Mouse (Mus musculus) lung, postnatal 10 days (tissue): ENCODE measurements around the gene Rapgef5.
A peak's percentile ranks its signal among the peaks of the same experiment; 100 is the strongest.

Experiments
- DNase-seq: peaks from one replicate; pipeline ENCODE4 v3.0.0; 2021

Gene Rapgef5

DNA sequence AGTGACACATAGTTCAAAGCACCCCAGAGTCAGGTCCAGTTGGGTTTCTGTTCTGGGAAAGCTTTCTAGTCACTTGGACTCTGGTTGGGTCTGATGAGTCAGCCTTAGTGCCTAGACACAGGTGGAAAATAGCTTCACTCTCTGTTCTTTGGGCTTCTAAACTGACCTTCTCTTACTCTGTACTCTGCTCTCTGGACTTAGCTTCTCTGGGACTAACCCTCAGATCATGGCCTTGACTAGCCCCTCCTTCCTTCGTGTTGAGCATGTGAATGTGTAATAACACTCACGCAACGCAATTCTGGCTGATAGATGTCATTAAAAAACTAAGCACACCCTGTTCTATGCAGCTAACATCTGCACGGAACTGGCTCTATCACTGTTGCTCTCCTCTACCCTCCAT lies 160.0 kb downstream of the Rapgef5 start:
- DNase-seq: no peak

GRCm38 (mm10) chr12:117678916-117679315 lies 162.6 kb downstream of the Rapgef5 start:
- DNase-seq: no peak

DNA sequence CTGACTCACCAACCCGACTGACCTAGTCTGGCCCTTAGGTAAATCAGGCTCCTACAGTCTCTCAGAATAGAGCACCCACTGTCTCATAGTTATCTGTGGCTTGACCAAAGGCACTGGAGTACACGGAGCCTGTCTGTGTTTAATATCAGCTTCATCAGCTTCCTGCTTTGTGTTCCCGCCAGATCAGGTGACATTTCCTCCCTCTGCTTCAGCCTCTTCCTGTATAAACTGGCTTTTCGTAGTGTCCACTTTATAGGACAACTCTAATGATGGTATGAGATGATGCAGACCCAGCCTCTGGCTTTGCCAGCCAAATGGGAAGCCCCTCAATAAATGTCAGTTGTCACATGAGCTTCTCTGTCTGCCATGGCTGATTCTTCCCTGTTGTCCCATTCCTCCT lies 163.5 kb downstream of the Rapgef5 start:
- peak; percentile 11 for DNase-seq

DNA sequence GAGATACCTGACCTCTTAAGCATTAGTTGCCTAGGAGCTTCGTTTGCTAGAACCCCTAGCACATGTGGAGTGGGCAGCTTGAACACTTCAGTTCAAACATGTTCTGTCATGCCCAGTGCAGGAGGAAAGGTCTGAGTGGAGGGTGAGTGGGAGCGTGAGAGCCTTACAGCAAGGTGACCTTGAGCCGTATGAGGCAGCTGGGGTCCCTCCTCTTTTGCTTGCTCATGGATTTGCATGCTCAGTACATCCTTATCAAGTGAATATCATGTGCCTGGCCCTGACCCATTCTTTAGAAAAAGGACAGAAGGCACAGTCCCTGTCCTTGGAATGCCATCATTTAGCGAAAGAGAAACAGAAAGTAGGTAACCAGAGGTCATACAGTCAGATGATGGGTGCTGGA lies 165.0 kb downstream of the Rapgef5 start:
- DNase-seq: peak; percentile 7

DNA sequence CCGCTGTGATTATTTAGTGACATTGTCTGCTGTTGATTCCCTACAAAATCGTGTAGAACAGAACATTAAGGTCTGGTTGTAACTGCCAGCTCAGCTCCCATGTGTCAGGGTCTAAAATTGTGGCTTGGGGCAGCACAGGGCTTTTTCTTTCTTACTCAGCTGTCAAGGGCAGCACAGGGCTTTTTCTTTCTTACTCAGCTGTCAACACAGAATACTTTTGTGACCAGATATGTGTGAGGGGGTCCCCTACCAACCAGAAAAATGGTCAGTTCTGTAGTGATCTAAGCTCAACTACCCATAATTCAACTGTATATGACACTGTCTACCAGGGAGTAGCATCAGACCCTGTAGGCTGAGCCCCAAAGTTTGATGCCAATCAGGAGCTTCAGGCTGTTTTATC lies 167.1 kb downstream of the Rapgef5 start:
- DNase-seq: no peak

- no peak for DNase-seq
These were observed 167.7 kb downstream of the Rapgef5 start for GRCm38 (mm10) chr12:117683984-117684383.

- DNase-seq: no peak
These were observed 168.5 kb downstream of the Rapgef5 start for GRCm38 (mm10) chr12:117684788-117685187.

DNA sequence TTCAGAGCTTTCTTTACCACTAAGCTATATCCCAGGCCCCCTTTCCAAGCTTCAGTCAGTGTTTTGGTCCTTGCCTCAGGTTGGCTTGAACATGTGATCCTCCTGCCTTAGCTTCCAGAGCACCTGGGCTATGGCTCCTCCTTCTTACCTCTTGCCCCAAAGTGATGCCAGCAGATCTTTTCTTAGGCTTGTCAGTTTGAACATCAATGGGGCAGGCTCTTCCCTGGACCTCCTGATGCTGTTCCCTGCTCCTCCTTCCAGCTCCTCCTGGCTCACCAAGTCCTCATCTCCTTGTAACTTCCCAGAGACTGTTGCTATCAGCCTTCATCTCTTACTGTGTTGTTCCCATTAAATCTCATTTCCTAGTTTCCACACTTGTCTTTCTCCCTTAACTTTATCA lies 169.1 kb downstream of the Rapgef5 start:
- no peak for DNase-seq

DNA sequence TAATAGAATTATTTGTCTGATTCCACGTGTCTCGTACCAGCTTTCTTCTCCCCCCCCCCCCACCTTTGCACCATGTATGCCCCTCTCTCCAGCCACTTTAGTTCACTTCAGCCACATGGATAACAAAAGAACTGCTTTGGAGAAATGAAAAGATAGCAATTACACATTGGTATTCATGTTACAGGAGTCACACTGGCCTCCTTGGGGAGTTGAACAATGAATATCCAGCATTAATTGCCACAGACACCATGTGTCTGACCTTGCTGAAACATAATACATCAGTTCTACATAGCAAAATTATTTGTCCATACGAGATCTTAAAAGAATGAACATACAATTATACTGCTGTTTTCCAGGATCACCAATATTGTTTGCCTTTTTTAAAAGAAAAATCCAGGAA lies 170.5 kb downstream of the Rapgef5 start:
- no peak for DNase-seq

GRCm38 (mm10) chr12:117688655-117689548 lies 172.6 kb downstream of the Rapgef5 start:
- DNase-seq: peak; percentile 57

DNA sequence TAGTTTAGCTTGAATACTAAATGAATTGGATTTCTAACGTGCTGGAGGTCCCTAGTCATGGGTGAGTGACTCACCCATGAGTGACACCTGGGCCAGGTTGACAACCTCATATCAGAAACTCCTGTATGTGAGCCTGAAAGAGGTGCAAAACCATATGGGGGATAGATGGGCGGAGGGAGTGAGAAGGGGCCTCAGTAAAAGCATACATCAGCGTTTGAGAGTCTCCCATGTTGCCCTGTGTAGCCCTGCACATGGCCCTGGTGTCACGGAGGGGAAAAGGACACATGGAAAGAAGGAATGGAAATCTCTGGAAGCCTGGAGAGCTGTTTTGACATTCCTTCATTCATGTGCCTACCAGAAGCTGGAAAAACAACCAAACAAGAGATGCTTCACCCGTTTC lies 175.1 kb downstream of the Rapgef5 start:
- DNase-seq: no peak

DNA sequence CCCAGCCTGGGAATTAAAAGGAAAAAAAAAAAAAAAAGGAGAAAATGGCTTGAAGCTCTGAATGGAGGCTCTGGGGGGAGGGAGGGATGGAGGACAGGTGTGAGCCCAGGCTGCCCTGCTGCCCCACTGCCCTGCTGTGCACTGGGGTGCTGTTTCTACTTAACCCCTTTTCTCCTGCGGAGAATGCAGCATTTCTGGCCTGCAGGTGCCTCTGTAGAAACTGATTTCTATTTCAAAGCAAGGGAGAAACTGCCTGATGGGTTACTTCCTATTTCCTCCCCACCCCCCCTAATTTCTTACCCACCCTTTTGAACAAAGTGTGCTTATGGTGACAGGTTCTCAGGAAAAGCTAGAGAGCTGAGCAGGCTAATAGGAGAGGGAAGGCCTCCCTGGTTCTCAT lies 176.5 kb downstream of the Rapgef5 start:
- no peak for DNase-seq

GRCm38 (mm10) chr12:117699950-117700665 lies 183.8 kb downstream of the Rapgef5 start:
- DNase-seq: peak; percentile 46

DNA sequence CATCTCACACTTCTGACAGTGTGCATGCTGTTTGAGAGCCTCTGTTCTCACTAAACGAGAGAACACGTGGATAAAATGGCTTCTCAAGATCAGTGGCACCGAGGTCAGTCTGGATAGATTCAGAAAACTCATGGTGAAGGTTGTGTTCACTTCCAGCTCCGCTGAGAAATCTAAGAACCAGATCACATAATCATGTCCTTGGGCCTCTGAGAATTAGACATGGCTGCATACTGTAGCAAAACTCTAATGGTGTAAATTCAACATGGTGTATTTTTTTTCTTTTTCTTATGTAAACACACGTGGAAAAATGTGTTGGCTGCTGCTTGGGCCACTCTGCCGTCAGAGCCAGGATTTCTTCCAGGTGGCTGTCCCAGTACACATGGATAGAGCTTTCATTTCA lies 184.6 kb downstream of the Rapgef5 start:
- DNase-seq: no peak

GRCm38 (mm10) chr12:117702291-117702690 lies 186.0 kb downstream of the Rapgef5 start:
- DNase-seq: no peak

DNA sequence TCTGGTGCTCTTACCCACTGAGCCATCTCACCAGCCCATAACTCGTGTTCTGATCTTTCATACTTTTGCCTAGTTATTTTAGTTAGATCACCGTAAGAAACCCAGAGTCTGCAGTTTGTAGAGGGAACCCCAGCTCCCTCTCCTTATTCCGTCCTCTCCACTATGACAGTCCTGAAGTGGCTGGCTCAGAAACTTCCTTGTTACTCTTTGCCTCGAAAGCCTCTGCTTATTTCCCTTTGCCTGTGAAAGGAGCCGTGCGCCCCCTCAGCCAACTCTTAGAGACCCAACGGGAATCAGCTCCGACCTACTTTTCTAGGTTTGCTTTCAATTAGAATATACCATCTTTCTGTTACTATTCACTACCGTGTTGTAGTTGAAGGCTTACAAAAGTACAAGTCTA lies 186.6 kb downstream of the Rapgef5 start:
- DNase-seq: no peak

- no peak for DNase-seq
These were observed 187.1 kb downstream of the Rapgef5 start for GRCm38 (mm10) chr12:117703413-117703812.

- DNase-seq: no peak
These were observed 189.0 kb downstream of the Rapgef5 start for GRCm38 (mm10) chr12:117705308-117705707.

DNA sequence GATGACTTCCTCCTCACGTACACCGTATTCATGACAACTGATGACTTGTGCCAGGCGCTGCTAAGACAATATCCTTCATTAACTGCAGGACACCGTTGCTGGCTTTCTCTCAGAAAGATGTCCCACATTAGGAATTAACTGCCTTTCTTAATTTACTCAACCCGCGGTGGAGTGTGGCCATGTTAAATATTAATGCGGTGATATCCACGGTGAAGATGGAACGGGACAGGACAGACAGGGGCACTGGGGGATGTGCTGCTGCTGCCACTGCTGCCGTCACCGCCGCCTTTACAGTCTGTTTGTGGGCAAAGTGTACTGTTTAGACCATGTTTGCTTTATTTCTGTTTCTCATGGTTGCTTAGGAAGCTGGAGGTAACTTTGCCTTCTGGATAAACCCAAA lies 193.0 kb downstream of the Rapgef5 start:
- no peak for DNase-seq

- DNase-seq: no peak
These were observed 196.2 kb downstream of the Rapgef5 start for GRCm38 (mm10) chr12:117712474-117712873.

- no peak for DNase-seq
These were observed 197.3 kb downstream of the Rapgef5 start for GRCm38 (mm10) chr12:117713616-117714015.

GRCm38 (mm10) chr12:117720794-117721747 lies 204.8 kb downstream of the Rapgef5 start:
- no peak for DNase-seq

DNA sequence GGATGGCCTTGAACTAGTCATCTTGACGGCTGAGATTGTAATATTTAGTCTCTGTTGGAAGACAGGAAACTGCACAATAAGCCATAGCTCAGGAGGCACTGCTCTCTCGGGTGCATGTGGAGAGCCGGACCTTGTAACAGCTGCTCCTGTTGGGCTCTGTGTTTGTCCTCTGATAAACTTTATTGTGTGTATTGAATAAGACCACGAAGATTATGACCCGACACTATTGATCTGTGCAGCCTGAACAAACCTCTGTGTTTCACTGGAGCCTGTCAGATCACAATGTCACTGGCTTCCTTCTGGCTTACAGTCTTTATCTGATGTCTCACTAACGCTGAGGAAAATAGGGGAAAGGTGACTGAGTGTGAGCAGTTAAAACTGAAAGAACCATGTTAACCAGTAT lies 205.5 kb downstream of the Rapgef5 start:
- no peak for DNase-seq
